Mouse (Mus musculus) gonadal fat pad, adult 2 months (tissue): ENCODE measurements around the gene Isoc2b. TPM values are rescaled to one million over a fixed set of nuclear protein-coding genes. Genes with fewer than 3 reads are reported as not detected.
"Not testable (repeated sequence)": the region's sequence is repeated elsewhere in the genome, so short reads cannot be mapped to it uniquely, and the experiment has no call there.

ENCODE experiments used
- DNase-seq: peaks from one replicate; pipeline ENCODE4 v3.0.0-alpha.2; 2012; ENCODE audit warnings: low read depth
- polyA plus RNA-seq: library from polyadenylated mRNA; depleted of rRNA; stranded (reverse); fragments of >200 nt; gene quantifications from 2 replicates; pipeline ENCODE4 v1.2.3, GENCODE M21; 2012

Isoc2b gene
- polyA plus RNA-seq, 1 experiment, result 45.7 TPM

DNA sequence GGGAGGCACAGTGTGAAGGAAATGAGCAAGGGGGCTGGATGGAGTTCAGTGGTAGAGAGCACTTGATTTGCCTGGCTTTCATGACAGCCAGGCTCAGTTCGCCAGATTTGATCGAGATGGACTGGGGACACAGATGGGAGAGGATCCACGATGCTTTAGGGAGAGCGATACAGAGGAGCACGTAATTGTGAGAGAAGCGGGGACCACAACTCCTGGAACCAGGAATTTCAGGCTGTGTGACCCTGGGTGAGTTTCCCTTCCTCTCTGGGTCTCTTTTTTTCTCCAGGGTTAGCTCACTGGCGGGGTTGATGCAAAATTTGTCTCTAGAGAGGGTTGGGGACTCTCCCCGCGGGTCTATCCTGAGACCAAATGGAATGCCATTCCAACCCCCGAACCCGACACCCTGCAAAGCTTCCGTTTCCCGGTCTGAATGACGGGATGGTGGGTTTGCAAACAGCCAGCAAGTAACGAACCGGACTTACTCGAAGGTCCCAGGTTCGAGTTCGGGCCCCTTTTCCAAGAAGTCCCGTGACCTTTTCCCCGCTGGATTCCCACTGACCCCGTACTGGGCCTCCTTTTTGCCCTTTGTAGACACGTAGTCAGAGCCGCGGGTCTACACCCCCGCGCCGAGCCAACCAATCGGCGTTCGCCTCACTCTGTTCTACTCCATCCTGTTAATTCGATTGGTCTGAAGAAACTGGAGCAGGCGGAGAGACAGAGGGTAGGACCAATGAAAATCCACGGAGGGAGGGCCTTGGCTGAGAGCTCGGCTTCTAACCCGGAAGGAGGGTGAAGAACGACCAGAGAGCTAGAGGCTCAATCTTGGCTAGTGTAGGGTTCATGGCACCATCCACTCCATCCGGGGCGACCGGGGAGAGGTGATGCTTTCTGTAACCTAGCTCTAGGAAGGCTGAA, 4.2 kb downstream of the Isoc2b start:
- DNase-seq, result peak; percentile 98

DNA sequence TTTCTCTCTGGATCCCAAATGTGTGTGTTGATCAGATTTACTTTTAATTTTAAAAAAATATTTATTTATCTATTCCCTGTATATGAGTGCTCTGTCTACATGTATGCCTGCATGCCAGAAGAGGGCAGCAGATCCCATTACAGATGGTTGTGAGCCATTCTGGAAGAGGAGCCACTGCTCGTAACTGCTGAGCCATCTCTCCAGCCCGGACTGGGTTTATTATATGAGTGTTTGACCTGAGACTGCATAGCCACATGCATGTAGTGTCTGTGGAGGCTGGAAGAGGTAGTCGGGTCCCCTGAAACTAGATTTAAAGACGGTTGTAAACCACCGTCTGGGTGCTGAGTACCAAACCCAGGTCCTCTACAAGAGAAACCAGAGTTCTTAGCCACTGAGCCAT, 5.0 kb downstream of the Isoc2b start:
- no peak for DNase-seq

DNA sequence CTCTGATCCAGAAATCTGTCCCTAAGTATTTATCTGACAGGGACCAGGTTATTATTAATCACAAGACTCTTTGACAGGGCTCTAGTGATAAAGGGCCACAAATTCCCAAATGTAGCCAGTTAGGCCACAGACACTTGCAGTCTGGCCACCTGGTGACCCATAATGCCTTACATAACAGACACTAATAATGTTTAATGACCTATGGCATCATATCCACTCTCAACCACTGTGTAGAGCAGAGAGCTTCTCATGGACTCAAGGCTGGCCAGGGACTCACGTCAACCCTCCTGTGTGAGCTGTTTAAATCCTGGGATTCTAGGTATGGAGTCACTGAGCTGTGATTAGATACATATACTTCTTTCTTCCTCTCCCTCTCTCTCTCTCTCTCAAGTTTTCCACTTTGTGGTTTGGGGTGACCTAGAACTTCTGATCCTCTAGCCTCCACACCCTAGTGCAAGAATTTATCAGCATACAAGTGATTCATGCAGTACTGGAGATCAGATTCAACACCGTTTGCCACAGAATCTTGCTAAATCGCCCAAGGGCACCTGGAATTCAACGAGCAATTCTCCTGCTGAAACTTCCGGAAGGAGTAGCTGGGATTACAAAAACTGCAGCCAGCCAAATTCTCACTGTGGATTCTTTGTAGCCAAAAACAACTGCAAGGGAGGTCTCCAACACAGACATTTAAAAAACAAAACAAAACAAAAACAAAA, 5.8 kb downstream of the Isoc2b start:
- no peak for DNase-seq

DNA sequence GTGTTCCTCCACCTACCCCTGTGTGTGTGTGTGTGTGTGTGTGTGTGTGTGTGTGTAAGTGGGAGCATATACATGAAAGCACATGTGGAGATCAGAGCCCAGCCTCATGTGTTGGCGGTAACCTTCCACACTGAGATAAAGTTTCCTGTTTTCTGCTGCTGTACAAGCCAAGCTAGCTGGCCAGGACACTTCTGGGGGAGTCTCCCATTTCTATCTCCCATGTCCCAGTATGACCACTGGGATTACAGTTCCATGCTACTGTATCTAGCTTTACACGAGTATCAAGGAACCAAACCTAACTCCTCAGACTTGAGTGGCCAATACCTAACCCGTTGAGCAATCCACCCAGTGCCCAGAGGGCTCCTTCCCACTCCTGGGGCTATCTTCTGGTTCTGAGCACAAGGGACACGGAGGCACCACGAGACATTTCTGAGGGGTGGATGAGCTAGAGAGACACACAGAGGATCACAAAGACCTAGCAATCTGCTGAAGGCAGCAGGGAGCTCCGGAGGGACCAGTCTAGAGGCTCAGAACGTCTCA, 6.4 kb downstream of the Isoc2b start:
- no peak for DNase-seq

DNA sequence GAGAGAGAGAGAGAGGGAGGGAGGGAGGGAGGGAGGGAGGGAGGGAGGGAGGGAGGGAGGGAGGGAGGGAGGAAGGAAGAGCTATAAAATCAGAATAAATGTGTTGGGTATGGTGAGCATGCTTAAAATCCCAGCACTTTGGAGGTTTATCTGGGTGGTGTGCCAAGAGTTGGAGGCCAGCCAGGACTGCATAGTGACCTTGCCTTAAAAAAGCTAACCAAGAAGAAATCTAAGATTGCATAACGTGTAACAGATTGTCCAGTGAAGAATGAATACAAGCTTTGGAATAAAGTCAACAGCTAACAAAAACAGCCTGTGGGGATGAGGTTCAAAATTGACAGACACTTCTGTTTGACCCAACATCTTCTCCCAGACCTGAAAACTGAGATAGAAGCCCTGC, 7.0 kb downstream of the Isoc2b start:
- no peak for DNase-seq

DNA sequence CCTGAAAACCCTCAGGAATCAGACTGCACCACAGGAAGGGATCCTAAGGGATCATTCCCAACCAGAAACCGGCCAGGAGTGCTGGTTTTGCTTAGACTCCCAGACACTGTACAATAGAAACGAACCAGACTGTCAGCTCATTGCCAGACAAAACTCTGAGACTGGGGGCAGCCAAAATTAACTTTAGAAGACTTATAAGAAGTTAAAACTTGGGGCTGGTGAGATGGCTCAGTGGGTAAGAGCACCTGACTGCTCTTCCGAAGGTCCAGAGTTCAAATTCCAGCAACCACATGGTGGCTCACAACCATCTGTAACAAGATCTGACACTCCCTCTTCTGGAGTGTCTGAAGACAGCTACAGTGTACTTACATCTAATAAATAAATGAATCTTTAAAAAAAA, 9.1 kb downstream of the Isoc2b start:
- DNase-seq, result not testable (repeated sequence)

DNA sequence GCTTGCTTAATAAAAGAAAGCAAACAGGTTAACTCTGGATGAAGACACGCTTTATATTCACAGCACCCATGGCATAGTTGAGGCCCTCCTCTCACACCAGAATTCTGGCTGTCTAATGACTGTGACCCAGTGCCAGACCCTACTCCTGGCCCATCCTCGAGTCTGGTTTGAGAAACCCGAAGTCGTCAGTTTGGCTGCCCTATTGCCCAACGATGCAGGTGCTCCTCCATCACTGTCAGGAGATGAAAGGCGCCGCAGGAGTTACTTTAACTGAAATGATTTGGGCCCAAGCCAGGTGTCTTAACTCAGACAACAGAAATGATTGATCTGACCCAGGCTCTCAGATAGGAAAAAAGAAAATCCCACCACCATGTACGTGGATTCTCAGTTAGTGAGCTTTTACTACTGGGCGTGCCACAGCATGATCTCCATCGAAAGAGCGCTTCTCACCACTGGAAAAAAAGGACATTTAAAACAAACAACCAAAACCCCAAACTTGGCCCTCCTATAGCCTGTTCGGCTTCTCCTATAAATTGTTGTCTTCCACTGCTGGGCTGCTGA, 10.6 kb downstream of the Isoc2b start:
- DNase-seq, result no peak

DNA sequence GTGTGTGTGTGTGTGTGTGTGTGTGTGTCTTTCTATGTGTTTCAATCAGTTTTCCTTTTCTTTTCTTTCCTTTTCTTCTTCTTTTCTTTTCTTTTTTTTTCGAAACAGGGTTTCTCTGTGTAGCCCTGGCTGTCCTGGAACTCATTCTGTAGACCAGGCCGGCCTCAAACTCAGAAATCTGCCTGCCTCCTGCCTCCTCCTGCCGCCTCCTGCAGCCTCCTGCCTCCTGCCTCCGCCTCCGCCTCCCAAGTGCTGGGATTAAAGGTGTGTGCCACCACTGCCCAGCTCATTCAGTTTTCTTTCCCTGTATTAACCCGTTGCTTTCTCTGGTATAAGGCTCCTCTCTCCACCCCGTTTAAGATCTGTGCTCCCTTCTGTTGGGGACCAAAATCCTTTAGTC, 12.7 kb downstream of the Isoc2b start:
- no peak for DNase-seq

DNA sequence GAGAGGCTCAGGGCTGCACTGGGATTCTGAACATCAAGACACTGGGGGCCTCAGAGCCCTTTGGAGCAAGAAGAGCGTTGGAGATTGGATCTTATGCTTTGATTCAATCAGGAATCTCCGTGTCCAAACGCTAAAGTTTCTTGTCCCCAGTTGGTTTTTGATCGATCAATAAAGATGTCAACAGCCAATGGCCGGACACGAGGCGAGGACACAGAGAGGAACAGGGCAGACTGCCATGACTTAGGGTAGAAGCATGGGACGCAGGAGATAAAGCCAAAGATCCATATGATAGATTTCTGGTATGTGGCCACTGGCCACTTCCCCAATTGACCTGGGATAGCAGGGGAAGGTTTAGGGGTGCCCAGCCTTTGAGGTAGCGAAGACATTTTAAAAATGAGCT, 13.6 kb downstream of the Isoc2b start:
- no peak for DNase-seq

DNA sequence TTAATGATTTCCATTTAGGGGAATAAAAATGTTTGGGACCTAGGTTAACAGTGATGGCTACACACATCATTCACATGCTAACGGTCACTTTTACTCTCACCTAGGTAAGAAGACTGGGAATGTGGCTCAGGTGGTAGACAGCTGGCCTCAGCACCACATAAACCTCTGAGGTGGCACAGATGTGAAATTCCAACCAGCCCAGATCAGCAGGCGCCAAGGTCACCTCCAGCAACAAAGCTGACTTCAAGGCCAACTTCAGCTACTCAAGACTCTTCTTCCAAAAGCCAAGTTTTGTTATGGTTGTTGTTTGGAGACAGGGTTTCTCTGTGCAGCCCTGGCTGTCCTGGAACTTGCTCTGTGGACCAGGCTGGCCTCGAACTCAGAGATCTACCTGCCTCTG, 16.4 kb downstream of the Isoc2b start:
- no peak for DNase-seq

DNA sequence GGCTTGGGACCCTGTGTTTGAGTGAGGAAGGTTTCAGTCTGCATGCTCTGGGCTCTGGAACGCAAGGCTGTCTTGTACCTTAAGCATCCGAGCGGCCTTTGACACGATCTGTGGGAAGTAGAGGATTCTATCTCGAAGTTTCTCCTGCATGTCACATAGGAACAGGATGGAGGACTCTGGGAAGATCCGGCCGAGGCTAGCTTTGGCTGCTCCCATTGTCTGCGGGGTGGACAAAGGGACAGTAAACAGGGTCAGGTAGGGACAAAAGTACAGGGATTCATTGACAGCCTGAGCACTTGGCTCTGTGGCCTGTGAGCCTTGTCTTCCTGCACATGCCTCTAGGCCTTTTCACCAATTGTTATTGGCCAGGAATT, 18.8 kb downstream of the Isoc2b start:
- no peak for DNase-seq

DNA sequence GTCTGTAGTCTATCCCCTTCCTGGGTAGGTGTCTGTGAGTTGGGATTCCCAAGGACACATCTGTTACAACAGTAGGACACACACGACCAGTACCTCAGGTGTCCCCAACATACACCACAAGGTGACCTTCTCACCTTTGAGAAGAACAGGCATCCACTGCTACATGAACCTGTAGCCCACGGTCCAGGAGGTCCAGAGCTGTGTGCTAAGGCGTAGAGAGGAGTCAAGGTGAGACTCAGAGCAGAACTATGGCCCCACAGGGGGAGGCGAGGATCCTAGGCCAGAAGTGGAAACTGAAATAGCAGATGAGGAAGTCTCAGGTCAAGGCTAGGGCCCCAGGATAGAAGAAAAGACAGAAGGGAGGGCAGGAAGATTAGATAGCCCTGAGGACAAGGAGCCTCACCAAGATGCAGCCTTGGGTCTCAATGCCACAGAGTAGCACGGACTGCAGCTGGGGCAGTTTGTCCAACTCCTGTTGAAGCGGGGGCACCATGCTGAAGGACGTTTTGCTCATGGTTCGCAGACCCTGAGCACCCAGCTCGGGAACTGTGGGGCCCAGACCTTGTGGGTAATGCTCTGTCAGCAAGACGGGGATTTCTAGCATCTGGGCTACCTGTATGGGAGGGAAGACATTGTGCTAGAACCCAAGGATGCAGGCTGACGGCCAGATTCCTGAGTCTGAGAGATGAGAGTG, 19.3 kb downstream of the Isoc2b start:
- DNase-seq, result no peak

DNA sequence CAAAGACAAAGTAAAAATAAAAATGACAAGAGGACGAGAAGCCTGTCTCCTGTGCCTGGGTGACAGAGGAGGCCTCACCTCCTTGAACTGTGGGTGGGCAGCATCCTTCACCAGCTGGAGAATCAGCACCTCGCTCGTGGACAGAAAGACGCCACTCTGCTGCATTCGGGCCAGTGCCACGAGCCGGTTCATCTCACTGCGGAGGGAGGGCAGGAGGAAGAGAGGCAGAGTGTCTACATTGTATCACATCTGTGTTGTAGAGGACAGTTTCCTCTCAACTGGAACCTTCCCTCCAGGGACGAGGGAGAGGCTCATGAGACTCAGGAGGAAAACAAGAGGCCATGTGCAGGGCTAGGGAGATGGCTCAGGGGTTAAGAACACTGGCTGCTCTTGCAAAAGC, 20.7 kb downstream of the Isoc2b start:
- DNase-seq, result no peak

DNA sequence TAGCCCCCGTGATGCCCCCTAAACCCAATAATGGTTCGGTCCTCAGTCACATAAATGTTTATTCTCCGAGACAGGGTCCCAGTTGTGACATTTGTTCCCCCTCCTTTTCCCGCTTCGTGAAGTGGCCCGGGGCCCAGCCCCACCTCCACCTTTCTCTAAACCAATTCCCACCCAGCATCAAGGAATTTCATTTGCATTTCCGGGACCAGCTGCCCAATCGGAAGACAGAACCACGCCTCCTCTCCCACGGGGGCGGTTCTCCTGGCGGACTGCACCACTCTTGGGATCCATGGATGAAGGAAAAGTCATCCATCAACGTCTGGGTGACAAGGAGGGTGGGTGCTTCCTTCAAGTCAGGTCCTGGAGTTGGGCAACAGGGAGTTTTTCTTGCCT, 25.1 kb downstream of the Isoc2b start:
- DNase-seq, result no peak

DNA sequence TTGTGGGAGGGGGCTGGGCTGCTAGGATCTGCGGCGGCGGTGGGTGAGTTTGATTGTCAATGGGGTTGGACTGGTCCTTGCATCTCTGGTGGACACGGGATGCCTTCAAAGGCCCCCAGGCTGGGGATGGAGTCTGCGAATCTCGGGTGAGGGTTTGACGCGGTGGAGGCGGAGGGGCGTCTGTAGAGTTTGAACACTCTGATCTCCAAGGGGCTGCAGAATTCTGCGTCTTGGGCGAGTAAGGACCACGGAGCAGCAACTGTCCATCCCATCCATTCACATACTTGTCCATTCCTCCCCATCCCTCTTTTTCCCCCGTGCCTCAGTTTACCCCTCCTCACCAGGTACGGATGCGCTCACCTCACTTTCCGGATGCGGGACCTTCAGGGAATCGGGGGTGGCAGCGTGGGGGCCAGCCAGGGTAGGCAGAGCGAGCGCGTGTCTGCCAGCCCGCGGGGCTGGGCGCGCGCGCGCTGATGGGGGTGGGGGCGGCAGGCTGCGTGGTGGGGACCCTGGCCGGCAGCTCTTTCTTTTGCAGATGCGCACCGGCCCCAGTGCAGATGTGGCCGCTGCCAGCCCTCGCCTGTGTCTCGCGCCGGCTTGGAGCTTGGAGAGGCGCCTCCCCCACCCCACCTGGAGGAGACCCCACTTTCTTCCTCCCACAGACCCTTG, 25.7 kb downstream of the Isoc2b start, which contains the start of gene Shisa7:
Shisa7 (minus strand) TSS at position 452 of the 672 bp plus-strand sequence.
- no peak for DNase-seq

DNA sequence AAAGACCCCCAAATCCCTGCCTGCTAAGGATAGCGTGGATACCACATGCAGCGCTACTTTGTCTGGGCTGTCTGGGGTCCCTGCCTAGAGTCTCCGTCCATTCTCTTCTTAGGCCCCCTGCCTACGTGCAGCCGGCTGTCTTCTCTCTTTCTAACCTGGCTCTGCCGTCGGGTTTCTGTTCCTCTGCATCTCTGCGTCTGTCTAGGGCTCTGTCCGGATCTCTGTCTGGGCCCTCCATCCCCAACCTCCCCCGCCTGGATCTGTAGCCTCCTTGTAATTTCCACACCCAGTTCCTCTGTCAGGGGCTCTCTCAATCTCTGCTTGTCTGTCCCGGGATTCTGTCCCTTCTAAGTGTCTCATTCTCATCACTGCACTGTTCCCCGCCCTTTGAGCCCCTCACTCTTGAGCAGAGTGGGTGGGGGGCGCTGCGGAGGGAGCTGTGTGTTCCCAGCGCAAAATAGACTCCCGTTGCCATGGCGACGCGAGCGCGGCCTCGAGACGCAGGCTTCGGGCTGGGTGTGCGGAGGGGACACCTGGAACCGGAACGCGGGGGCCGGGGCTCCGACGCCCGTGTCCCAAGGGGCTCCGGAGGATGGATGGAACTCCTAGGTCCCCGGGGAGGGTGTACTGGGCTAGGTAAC, 26.3 kb downstream of the Isoc2b start:
- no peak for DNase-seq

DNA sequence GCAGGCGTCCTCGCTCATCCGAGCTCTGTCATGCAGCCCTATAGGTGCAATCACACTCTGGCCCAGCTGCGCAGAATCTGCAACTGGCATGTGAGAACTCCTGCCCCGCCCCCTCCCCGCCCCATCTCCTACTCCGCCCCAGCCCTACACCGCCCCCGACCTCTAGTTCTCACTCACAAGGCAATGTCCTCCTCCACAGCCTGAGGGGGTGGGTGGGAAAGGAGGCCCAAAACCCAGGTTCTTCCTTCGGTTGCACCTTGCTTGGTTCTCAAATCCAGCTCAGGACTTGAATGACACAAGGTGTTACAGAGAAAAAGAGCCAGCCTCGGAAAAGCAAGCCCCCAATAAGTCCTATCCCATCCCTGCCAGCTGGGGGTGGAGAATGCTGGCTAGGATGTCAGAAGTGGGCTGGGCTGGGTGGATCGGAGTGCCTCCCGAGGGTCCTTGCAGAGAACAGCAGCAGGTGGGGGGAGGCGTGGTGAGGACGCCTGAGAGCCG, 27.4 kb downstream of the Isoc2b start:
- DNase-seq, result no peak

DNA sequence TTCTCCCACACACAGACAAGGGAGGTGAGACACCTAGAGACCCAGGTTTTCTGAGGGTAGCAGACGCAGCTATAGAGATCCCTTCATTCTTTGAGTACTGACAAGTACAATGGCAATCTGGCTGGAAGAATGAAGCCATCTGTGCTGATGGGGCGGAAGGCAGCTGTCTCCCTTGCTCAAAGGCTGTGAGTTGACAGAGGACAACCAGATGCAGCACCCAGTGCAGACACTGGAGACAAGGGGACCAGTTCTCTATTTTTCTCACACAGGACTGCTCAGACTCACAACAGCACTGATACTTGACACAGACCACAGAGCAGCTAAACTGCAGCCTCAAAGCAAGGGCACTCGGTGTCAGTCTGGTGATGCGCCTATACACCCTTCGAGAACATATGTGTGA, 28.0 kb downstream of the Isoc2b start:
- no peak for DNase-seq

DNA sequence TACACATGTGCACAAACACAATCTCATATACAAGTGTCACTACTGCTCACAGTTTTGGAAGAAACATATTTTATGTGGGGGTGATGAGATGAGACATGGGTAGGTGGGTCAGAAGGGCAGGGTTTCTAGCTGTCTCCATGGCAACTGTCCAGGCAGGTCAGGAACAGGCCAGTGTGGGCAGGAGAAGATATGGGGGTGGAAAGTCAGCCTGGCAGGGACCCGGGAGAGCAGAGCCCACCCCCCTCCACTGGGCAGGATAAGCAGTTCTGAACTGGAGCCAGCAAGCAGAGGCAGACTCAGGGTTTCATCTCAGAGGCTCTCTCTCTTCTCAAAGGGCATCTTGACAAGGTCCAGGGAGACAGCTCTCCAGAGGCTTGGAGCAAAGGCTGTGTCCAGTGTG, 32.4 kb downstream of the Isoc2b start:
- no peak for DNase-seq

DNA sequence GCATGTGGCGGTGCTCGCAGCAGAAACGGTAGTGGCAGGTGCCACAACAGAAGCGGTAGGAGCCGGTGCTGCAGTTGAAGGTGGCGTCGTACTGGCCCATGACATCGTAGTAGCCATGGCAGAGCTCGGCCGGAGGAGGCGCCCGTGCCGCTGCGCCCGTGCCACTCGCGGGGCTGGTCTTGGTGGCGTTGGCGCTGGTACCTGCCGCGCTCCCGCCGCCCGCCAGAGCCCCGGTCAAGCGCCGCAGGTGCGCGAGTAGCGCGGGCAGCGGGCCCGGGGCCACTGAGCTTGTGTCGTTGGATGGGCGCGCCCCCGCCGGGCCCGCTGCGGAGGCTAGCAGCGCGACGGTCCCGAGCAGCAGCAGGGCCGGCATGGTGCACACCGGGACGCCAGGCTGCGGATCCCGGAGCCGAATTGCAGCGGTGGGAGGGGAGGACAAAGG, 33.7 kb downstream of the Isoc2b start:
- no peak for DNase-seq
